In genomic region chr19:46136639-46137580, GRCm38 (mm10) we compare ENCODE assay signal across 8 mouse cellular contexts. TPM values are rescaled to one million over a fixed set of nuclear protein-coding genes. Genes with fewer than 3 reads are reported as not detected.
DNase-seq lines count a peak whose midpoint lies in the region; ATAC-seq and TF ChIP-seq lines count a peak whose summit lies in the region.

No protein-coding gene starts in this region.

- no peaks in the 10 kb centered on the region for H3K36me3 ChIP-seq in embryonic facial prominence, embryonic 10.5 days (replicated peaks)
- H3K36me3 ChIP-seq in intestine, postnatal 0 days (ENCODE audit: control insufficient read depth, insufficient read depth) = no peaks in the 10 kb centered on the region
- no peaks in the 10 kb centered on the region for H3K36me3 ChIP-seq in liver, embryonic 11.5 days (ENCODE audit: control insufficient read depth, insufficient read depth, low read length)
- no peaks in the 10 kb centered on the region for H3K36me3 ChIP-seq in stomach, embryonic 14.5 days (ENCODE audit: control insufficient read depth, insufficient read depth, low read length)

- H3K4me3 ChIP-seq in embryonic facial prominence, embryonic 10.5 days = peak overlapping the region; percentile 68
- H3K4me3 ChIP-seq in intestine, postnatal 0 days (ENCODE audit: low read depth, low read length) = peak overlapping the region; percentile 51
- H3K4me3 ChIP-seq in liver, embryonic 11.5 days (ENCODE audit: low read depth, low read length) = peak overlapping the region; percentile 61
- peak overlapping the region; percentile 53 for H3K4me3 ChIP-seq in stomach, embryonic 14.5 days (ENCODE audit: low read depth, low read length)

- DNase-seq in left cerebral cortex, adult 18-20 months (ENCODE audit: low spot score in 2 of 2) = peak; percentile 46 to 61
- no peak for DNase-seq in left cerebral cortex, adult 11 months (ENCODE audit: low spot score)
- peak; percentile 84 for DNase-seq in embryonic facial prominence, embryonic 10.5 days (ENCODE audit: low spot score)
- peak; percentile 96 for DNase-seq in heart, adult 11 months
- peak; percentile 84 for DNase-seq in liver, embryonic 11.5 days (ENCODE audit: low spot score)

- H3K27ac ChIP-seq in embryonic facial prominence, embryonic 10.5 days (replicated peaks) = no peak overlapping the region
- H3K27ac ChIP-seq in intestine, postnatal 0 days (ENCODE audit: low read depth, low read length) = no peak overlapping the region
- H3K27ac ChIP-seq in liver, embryonic 11.5 days (ENCODE audit: low read depth, low read length) = no peak overlapping the region
- no peak overlapping the region for H3K27ac ChIP-seq in stomach, embryonic 14.5 days (ENCODE audit: low read length)

- H3K9me3 ChIP-seq in embryonic facial prominence, embryonic 10.5 days = no peaks in the 10 kb centered on the region
- no peaks in the 10 kb centered on the region for H3K9me3 ChIP-seq in intestine, postnatal 0 days (ENCODE audit: control insufficient read depth)
- H3K9me3 ChIP-seq in liver, embryonic 11.5 days (ENCODE audit: control insufficient read depth, low read length) = no peaks in the 10 kb centered on the region
- H3K9me3 ChIP-seq in stomach, embryonic 14.5 days (ENCODE audit: control insufficient read depth, low read depth, low read length) = no peaks in the 10 kb centered on the region

- 2% methylated on average over 49 of the region's 49 CpGs for WGBS in embryonic facial prominence, embryonic 10.5 days
- 3% methylated on average over 49 of the region's 49 CpGs for WGBS in intestine, postnatal 0 days
- 3% methylated on average over 49 of the region's 49 CpGs for WGBS in liver, embryonic 11.5 days
- 3% methylated on average over 49 of the region's 49 CpGs for WGBS in stomach, embryonic 14.5 days

- H3K4me2 ChIP-seq in intestine, postnatal 0 days (replicated peaks; ENCODE audit: low read depth) = peak overlapping the region; percentile 99
- peak overlapping the region; percentile 100 for H3K4me2 ChIP-seq in liver, embryonic 11.5 days
- peak overlapping the region; percentile 100 for H3K4me2 ChIP-seq in stomach, embryonic 14.5 days (replicated peaks; ENCODE audit: low read depth, low read length)

- peaks cover 100% of the 10 kb centered on the region for H3K27me3 ChIP-seq in embryonic facial prominence, embryonic 10.5 days (replicated peaks; ENCODE audit: low read depth, poor library complexity, severe bottlenecking)
- H3K27me3 ChIP-seq in intestine, postnatal 0 days (replicated peaks; ENCODE audit: control insufficient read depth, insufficient read depth, low read length) = peaks cover 64% of the 10 kb centered on the region
- peaks cover 92% of the 10 kb centered on the region for H3K27me3 ChIP-seq in liver, embryonic 11.5 days (replicated peaks; ENCODE audit: control insufficient read depth, insufficient read depth, low read length)
- H3K27me3 ChIP-seq in stomach, embryonic 14.5 days (ENCODE audit: control insufficient read depth, insufficient read depth, low read length) = peaks cover 38% of the 10 kb centered on the region

- H3K9ac ChIP-seq in intestine, postnatal 0 days (ENCODE audit: low read depth, low read length) = no peak overlapping the region
- H3K9ac ChIP-seq in liver, embryonic 11.5 days (ENCODE audit: low read depth, low read length) = peak overlapping the region; percentile 44
- peak overlapping the region; percentile 28; the same call in 1 of the 2 replicates for H3K9ac ChIP-seq in stomach, embryonic 14.5 days (replicated peaks; ENCODE audit: low read depth, low read length)

- peak; percentile 88 for TF ChIP-seq CTCF in intestine, postnatal 0 days (IDR thresholded peaks at IDR 0.05; ENCODE audit: low read depth)

- H3K4me1 ChIP-seq in embryonic facial prominence, embryonic 10.5 days = peaks cover 39% of the 10 kb centered on the region
- peaks cover 10% of the 10 kb centered on the region; the same call in 1 of the 2 replicates for H3K4me1 ChIP-seq in intestine, postnatal 0 days (replicated peaks; ENCODE audit: control insufficient read depth, insufficient read depth, low read length)
- H3K4me1 ChIP-seq in liver, embryonic 11.5 days (replicated peaks; ENCODE audit: control insufficient read depth, insufficient read depth, low read length) = peaks cover 18% of the 10 kb centered on the region
- H3K4me1 ChIP-seq in stomach, embryonic 14.5 days (ENCODE audit: control insufficient read depth, insufficient read depth, low read length) = peaks cover 19% of the 10 kb centered on the region

- ATAC-seq in intestine, postnatal 0 days = peak; percentile 49
- peak; percentile 81 for ATAC-seq in liver, embryonic 11.5 days (replicated peaks; ENCODE audit: low FRiP score)
- ATAC-seq in monocyte, adult 5-6 weeks (replicated peaks; ENCODE audit: insufficient number of reproducible peaks, low FRiP score, low TSS enrichment, poor library complexity, severe bottlenecking) = peak; percentile 66
- ATAC-seq in stomach, embryonic 14.5 days (ENCODE audit: insufficient number of reproducible peaks, insufficient read depth, low FRiP score, low read depth) = 0 out of 2 replicates have a peak, but pooled peaks have one; percentile 8

RNA-seq across cellular contexts. Expression of gene Elovl3, which starts 5.2 kb away (rescaled TPM):
- not detected for total RNA-seq in left cerebral cortex, adult 18-20 months (2021)
- 0.10 TPM in 1 of 2 replicates, not detected in the other for polyA plus RNA-seq in embryonic facial prominence, embryonic 10.5 days (2016; fragmentation: Nextera tagmentation; extraction: Ambion mirVana)
- polyA plus RNA-seq in intestine, postnatal 0 days (2015; fragmentation: Nextera tagmentation; extraction: Ambion mirVana) = not detected in 2 replicates
- polyA plus RNA-seq in liver, embryonic 11.5 days (2014; fragmentation: Nextera tagmentation; extraction: Ambion mirVana) = not detected in 2 replicates
- not detected in 3 replicates for total RNA-seq in monocyte, adult 5-6 weeks (2017)
- not detected in 2 replicates for polyA plus RNA-seq in stomach, embryonic 14.5 days (2014; fragmentation: Nextera tagmentation; extraction: Ambion mirVana)

RNA-seq across cellular contexts. Expression of gene Pitx3, which starts 11.2 kb away (rescaled TPM):
- not detected for total RNA-seq in left cerebral cortex, adult 18-20 months (2021)
- 0.36 and 0.71 TPM in 2 replicates for polyA plus RNA-seq in embryonic facial prominence, embryonic 10.5 days (2016; fragmentation: Nextera tagmentation; extraction: Ambion mirVana)
- not detected in 2 replicates for polyA plus RNA-seq in intestine, postnatal 0 days (2015; fragmentation: Nextera tagmentation; extraction: Ambion mirVana)
- 0.47 and 0.55 TPM in 2 replicates for polyA plus RNA-seq in liver, embryonic 11.5 days (2014; fragmentation: Nextera tagmentation; extraction: Ambion mirVana)
- total RNA-seq in monocyte, adult 5-6 weeks (2017) = not detected in 3 replicates
- not detected in 2 replicates for polyA plus RNA-seq in stomach, embryonic 14.5 days (2014; fragmentation: Nextera tagmentation; extraction: Ambion mirVana)

RNA-seq across cellular contexts. Expression of gene Gbf1, which starts 15.4 kb away (rescaled TPM):
- 10 to 100 TPM; 84.6 to 86.4 TPM for total RNA-seq in left cerebral cortex, adult 18-20 months (2021)
- polyA plus RNA-seq in embryonic facial prominence, embryonic 10.5 days (2016; fragmentation: Nextera tagmentation; extraction: Ambion mirVana) = 42.8 and 46.7 TPM in 2 replicates
- polyA plus RNA-seq in intestine, postnatal 0 days (2015; fragmentation: Nextera tagmentation; extraction: Ambion mirVana) = 28.0 and 32.1 TPM in 2 replicates
- 30.8 and 31.1 TPM in 2 replicates for polyA plus RNA-seq in liver, embryonic 11.5 days (2014; fragmentation: Nextera tagmentation; extraction: Ambion mirVana)
- total RNA-seq in monocyte, adult 5-6 weeks (2017) = 41.0 to 56.7 TPM (median 55.5 TPM) in 3 replicates
- 56.6 and 63.7 TPM in 2 replicates for polyA plus RNA-seq in stomach, embryonic 14.5 days (2014; fragmentation: Nextera tagmentation; extraction: Ambion mirVana)

Comparison
In these comparisons a context has a peak if more than half of its experiments do, and no peak if none do; other contexts are left out.
1. ATAC-seq: peak in every context shown above with its lines; median percentile 81 in liver, embryonic 11.5 days; 66 in monocyte, adult 5-6 weeks; 49 in intestine, postnatal 0 days; 8 in stomach, embryonic 14.5 days.